Mouse (Mus musculus) spleen, adult 2 months (tissue): Measurements from ENCODE around the gene Armh4. TPM values are rescaled to one million over a fixed set of nuclear protein-coding genes. Genes with fewer than 3 reads are reported as not detected.
"Not testable (repeated sequence)": the region's sequence is repeated elsewhere in the genome, so short reads cannot be mapped to it uniquely, and the experiment has no call there.

ENCODE experiments used
- DNase-seq, 2 experiments: peaks; one replicate each; pipeline versions ENCODE4 v3.0.0 to v3.0.0-alpha.2; 2012 to 2021; ENCODE audit warnings: low spot score in 2 of 2, low read depth in 1 of 2
- H3K27ac ChIP-seq: fragments of 200-500 bp; 2 replicates; pipeline ENCODE4 v1.5.1; 2012; ENCODE audit warnings: low read length, inconsistent platforms; ENCODE audit not compliant: insufficient read depth
- H3K27me3 ChIP-seq: fragments of 200-500 bp; 2 replicates; pipeline ENCODE4 v1.6.1; 2012; ENCODE audit warnings: mild to moderate bottlenecking, moderate library complexity, low read length, inconsistent platforms; ENCODE audit not compliant: control insufficient read depth, insufficient read depth
- H3K36me3 ChIP-seq: fragments of 200-500 bp; 2 replicates; pipeline ENCODE4 v1.6.1; 2012; ENCODE audit warnings: mild to moderate bottlenecking, low read length, inconsistent platforms; ENCODE audit not compliant: control insufficient read depth, insufficient read depth
- H3K4me1 ChIP-seq: fragments of 200-500 bp; 2 replicates; pipeline ENCODE4 v1.6.1; 2011; ENCODE audit warnings: inconsistent platforms; ENCODE audit not compliant: control insufficient read depth, insufficient read depth, insufficient read length
- H3K4me3 ChIP-seq: fragments of 200-500 bp; 2 replicates; pipeline ENCODE4 v1.5.1; 2011; ENCODE audit warnings: mild to moderate bottlenecking, inconsistent platforms; ENCODE audit not compliant: insufficient read depth, insufficient read length; ENCODE audit errors: extremely low read depth
- CTCF ChIP-seq: fragments of 200-500 bp; IDR thresholded peaks from 2 replicates; pipeline ENCODE4 v1.5.1; 2011; ENCODE audit warnings: mild to moderate bottlenecking, inconsistent platforms; ENCODE audit not compliant: insufficient read depth, insufficient read length, insufficient replicate concordance; ENCODE audit errors: extremely low read depth
- POLR2A ChIP-seq: fragments of 200-500 bp; IDR thresholded peaks from 2 replicates; pipeline ENCODE4 v1.6.1; 2011; ENCODE audit warnings: low read depth, low read length, inconsistent platforms
- WGBS: fragments of 180-500 bp; shearing (Covaris S2); methylation state at CpG from one replicate; pipeline ENCODE4 v1.1.7; 2018; 5-methylcytosine and 5-hydroxymethylcytosine counted together
- polyA plus RNA-seq: library from polyadenylated mRNA; depleted of rRNA; stranded (reverse); fragments of >200 nt; gene quantifications from 2 replicates; pipeline ENCODE4 v1.2.3, GENCODE M21; 2012; rRNA removed

Gene Armh4
- 0.06 and 0.11 TPM in 2 replicates for polyA plus RNA-seq

DNA sequence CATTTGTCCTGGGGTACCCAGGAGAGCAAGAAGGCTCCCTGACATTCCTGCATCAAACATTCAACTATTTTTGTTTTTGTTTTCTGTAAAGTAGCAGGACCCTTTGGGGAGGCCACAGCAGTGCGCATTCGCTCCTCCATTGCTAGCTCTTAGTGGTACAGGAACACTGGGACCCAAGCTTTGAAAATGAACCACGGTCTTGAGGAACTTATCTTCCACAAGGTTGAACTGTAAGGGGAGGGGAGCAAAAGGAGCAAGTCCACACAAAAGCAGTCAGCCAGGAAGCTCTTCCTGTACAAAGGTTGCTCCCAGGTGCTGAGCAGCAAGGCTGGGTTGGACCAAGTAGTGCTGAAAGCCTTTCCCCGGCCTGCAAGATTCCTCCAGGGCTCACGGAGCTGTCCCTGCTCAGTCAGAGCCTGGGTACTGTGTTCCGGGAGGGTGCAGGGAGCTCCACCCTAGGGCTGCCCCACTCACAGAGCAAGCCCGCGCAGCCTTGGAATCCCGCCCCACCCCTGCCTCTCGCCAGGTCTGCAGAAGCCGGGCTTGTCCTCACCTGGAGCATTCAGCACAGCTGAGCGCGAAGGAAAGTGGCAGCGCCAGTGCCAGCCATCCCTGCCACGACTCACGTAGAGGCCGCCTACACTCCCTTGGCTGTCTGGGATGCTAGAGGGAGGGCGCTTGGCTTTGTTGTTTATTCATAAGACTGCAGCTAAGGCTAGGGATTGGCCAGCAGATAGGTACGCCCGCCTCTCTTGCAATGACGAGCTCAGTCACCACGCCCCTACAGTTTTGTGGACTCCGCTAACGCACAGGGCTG is at the start of gene Armh4:
Gene Armh4, minus strand, starts transcription at position 669 of the 817 bp plus-strand sequence.
- no peak within 1 kb of the TSS for H3K27ac ChIP-seq
- TF ChIP-seq CTCF (no peak), POLR2A (no peak)
- no peak within 1 kb of the TSS for H3K4me3 ChIP-seq
- DNase-seq = no peak
- 4% methylated on average over 24 of the region's 24 CpGs for WGBS
- H3K4me1 ChIP-seq = no peaks in the 10 kb centered on the region
- H3K27me3 ChIP-seq = no peaks in the 10 kb centered on the region
- no peaks in the 10 kb centered on the region for H3K36me3 ChIP-seq

DNA sequence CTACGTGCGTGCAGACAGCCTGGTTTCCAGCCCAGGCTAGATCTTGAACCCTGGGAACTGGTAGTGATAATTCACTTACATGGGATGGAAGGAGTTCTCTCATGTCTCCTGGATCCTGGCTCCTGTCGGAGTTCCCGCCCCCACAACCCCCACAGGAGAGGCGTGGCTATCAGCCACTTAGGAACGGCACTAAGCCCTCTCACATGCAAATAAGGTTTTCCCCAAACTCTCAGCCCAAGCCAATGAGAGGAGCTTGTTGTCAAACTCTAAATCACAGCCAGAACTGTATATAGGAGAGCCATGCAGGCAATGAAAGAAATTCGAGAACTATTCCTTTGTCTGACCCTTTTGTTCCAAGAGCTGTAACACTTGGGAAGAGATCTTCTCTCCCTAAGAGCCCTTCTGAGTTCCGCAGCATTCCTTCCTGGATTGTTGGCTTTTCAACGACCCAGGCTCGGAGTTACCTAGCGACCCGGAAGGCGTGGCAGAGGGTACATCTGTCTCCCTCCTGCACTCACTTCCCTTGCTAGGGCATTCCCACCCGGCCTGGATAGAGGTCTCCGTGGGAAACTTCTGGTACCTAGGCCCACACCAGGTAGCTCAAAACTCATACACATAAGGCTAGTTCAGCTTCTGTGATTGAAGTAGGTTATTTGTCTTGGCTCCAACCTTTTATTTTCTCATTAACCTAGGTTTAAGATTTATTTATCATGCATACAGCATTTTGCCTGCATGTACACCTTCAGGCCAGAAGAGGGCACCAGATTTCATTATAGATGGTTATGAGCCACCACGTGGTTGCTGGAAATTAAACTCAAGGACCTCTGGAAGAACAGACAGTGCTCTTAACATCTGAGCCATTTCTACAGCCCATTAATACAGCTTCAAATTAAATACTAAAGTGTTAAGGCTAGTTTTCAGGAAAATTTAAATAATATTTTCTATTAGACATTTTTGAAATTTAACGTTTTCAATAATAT is 46.3 kb upstream of the Armh4 start:
- TF ChIP-seq CTCF (no peak), POLR2A (no peak)
- Histone ChIP-seq H3K27me3 (no peaks in the 10 kb centered on the region), H3K27ac (no peak overlapping the region), H3K36me3 (no peaks in the 10 kb centered on the region), H3K4me1 (no peaks in the 10 kb centered on the region), H3K4me3 (no peak overlapping the region)
- DNase-seq = no peak
- WGBS = 26% methylated on average over 17 of the region's 17 CpGs

DNA sequence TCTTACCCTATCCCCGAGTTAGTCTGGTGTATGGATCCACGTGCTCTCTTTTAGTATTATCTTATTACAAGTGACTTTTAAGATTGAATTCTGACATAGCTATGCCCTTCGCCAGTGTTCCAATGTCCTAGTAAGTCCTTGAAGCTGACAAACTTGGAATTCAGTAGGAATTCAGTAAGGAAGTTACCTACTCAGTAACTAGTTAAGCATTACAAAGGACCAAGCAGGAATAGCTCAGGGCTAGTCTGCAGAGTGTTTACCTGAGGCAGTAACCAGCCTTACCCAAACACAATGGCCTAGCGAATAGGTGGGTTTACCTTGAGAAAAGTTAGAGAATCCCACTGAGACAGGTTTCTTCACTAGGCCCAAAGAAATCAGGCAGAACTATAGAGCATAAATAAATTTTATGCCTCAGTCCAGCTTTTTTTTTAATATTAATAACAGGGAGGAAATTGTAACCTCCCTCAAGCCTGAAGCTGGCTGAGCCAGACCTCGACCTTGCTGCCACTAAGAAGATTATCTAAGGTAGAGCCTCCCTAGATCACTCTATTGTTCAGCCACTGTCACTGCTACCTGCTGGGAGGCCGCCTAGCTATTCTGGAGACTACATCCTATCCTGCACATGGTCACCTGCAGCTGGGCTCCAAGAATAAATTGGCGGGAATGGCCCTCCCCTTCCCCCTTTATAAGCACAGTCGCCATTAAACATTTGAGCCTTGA is 36.7 kb upstream of the Armh4 start:
- H3K4me1 ChIP-seq, H3K36me3 ChIP-seq, H3K27ac ChIP-seq, H3K4me3 ChIP-seq, H3K27me3 ChIP-seq, DNase-seq: not testable (repeated sequence)
- WGBS = 77% methylated on average over 8 of the region's 8 CpGs

DNA sequence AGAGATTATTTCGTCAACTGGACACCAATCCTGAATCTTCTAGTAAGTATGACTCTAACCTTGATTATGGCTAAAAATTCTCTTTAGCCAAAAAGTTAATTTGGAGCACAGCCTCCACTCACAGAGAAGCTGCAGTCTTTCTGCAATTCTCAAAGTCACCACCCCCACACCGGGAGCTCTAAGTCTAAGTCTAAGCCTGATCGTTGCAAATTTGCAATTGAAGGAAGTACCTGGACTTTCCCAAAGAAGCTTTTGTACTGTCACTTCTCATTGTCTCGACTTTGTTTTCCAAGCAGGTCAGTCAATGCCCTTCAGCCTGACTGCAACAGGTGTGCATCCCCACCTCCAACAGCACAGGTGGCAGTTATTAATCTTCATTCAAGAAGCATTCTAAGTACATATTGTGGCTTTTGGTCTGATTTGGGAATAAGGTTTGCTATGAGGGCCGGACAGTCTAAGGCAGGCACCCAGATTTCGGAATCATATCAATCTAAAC is 35.6 kb upstream of the Armh4 start:
- not testable (repeated sequence) for H3K36me3 ChIP-seq, H3K27me3 ChIP-seq, H3K27ac ChIP-seq, H3K4me1 ChIP-seq, DNase-seq, H3K4me3 ChIP-seq
- WGBS = 85% methylated on average over 6 of the region's 6 CpGs

DNA sequence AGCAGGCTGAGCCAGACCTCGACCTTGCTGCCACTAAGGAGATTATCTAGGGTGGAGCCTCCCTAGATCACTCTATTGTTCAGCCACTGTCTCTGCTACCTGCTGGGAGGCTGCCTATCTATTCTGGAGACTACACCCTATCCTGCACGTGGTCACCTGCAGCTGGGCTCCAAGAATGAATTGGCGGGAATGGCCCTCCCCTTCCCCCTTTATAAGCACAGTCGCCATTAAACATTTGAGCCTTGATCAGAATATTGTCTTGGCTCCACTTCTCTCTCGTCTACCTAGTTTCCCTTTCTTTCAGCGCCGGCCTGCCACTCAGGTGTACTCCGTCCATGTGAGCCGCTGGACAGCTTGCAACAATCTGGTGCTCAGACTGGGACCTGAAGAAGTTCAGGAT is 29.8 kb upstream of the Armh4 start:
- not testable (repeated sequence) for DNase-seq, H3K4me3 ChIP-seq, H3K27ac ChIP-seq, H3K4me1 ChIP-seq, H3K27me3 ChIP-seq, H3K36me3 ChIP-seq
- 86% methylated on average over 9 of the region's 9 CpGs for WGBS

DNA sequence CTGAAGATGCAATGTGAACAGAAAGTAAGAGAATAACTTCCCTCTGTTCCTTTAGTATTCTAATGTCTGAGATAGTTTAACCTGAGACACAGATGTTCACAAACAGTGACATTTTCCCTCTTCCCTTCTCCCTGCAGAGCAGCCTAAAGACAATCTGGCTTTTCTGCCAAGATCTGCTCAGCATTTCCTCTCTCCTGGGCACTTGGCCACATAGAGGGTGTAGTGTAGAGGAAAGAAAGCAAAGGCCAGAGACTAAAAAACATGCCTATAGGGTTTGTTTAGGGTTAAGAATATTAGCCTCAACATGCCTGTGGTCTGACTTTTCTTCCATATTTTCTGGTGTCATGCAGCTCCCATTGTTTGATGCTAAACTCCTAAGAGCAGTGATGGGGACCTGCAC is 21.9 kb upstream of the Armh4 start:
- DNase-seq, H3K4me3 ChIP-seq, H3K4me1 ChIP-seq, H3K27me3 ChIP-seq, H3K27ac ChIP-seq, H3K36me3 ChIP-seq: not testable (repeated sequence)

DNA sequence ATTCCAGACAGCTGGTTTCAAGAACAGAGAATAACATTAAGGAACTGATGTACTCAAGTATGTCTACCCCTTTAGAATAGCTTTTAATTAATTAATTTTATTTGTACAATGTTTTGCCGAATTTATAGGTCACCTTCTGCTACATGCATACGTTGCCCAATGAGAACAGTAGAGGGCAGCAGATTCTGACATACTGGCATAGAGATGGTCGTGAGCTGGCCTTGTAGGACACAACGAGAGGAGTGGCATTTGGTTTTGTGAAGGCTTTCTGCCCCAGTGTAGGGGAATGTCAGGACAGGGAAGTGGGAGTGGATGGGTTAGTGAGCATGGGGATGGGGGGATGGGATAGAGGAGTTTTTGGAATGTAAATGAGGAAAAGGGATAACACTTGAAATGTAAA is 18.3 kb upstream of the Armh4 start:
- Histone ChIP-seq H3K27ac (no peak overlapping the region), H3K4me3 (no peak overlapping the region), H3K36me3 (no peaks in the 10 kb centered on the region), H3K27me3 (no peaks in the 10 kb centered on the region), H3K4me1 (no peaks in the 10 kb centered on the region)
- DNase-seq = no peak
- WGBS = 12% methylated on average over 4 of the region's 4 CpGs
- TF ChIP-seq CTCF = no peak
- TF ChIP-seq POLR2A = no peak
